Mouse (Mus musculus): Measurements from ENCODE around the gene Hcrtr1. TPM values are rescaled to one million over a fixed set of nuclear protein-coding genes. Genes with fewer than 3 reads are reported as not detected.
A peak's percentile ranks its signal among the peaks of the same experiment; 100 is the strongest.

The Hcrtr1 gene
- polyA plus RNA-seq, 1 experiment from 2014 or later, result 6.6 TPM

GRCm38 (mm10) chr4:130112732-130113131, 26.4 kb downstream of the Hcrtr1 start:
- no peaks in the 10 kb centered on the region for H3K9me3 ChIP-seq (replicated peaks; ENCODE audit: control insufficient read depth, low read length, poor library complexity, severe bottlenecking)
- no peak overlapping the region for H3K4me3 ChIP-seq (ENCODE audit: low read depth, low read length)
- 96% methylated on average over 1 of the region's 1 CpGs for WGBS
- H3K9ac ChIP-seq (ENCODE audit: low read depth, low read length), result no peak overlapping the region
- no peak overlapping the region for H3K27ac ChIP-seq (ENCODE audit: low read length)
- peaks cover 8% of the 10 kb centered on the region for H3K4me1 ChIP-seq (ENCODE audit: control insufficient read depth, insufficient read depth, low read length)
- no peak overlapping the region for H3K4me2 ChIP-seq (ENCODE audit: low read length)
- H3K36me3 ChIP-seq (ENCODE audit: control insufficient read depth, insufficient read depth, low read length), result 0 out of 2 replicates have a peak, but pooled peaks cover 2% of the 10 kb centered on the region
- ATAC-seq, result no peak
- H3K27me3 ChIP-seq (ENCODE audit: control insufficient read depth, insufficient read depth, low read depth, low read length), result no peaks in the 10 kb centered on the region

DNA sequence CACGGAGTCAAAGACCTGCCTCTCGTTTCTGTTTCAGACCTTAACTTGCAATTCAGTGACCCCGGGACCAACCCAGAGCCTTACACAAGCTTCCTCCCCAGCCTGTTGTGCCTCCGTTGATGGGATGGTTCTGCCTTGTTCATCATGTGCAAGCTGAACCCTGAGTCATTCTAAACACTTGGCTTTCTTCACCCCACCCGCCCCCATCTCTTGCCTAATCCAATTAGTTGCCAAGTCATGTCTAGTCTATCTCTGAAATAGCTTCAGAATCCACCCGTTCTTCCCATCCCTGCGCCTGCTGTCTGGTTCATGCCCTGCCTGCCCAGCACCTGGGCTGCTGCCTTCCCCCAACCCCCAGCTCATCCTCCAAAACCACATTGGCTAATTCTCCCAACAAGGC, 26.9 kb downstream of the Hcrtr1 start:
- Histone ChIP-seq H3K9me3 (replicated peaks; ENCODE audit: control insufficient read depth, low read length, poor library complexity, severe bottlenecking) (no peaks in the 10 kb centered on the region), H3K36me3 (ENCODE audit: control insufficient read depth, insufficient read depth, low read length) (0 out of 2 replicates have a peak, but pooled peaks cover 2% of the 10 kb centered on the region), H3K4me1 (ENCODE audit: control insufficient read depth, insufficient read depth, low read length) (peaks cover 8% of the 10 kb centered on the region), H3K27ac (ENCODE audit: low read length) (no peak overlapping the region), H3K4me3 (ENCODE audit: low read depth, low read length) (no peak overlapping the region), H3K27me3 (ENCODE audit: control insufficient read depth, insufficient read depth, low read depth, low read length) (no peaks in the 10 kb centered on the region), H3K4me2 (ENCODE audit: low read length) (no peak overlapping the region), H3K9ac (ENCODE audit: low read depth, low read length) (no peak overlapping the region)
- WGBS, result 81% methylated on average over 7 of the region's 7 CpGs
- ATAC-seq, result no peak

GRCm38 (mm10) chr4:130110091-130110490, 29.1 kb downstream of the Hcrtr1 start:
- Histone ChIP-seq H3K27me3 (ENCODE audit: control insufficient read depth, insufficient read depth, low read depth, low read length) (no peaks in the 10 kb centered on the region), H3K4me2 (ENCODE audit: low read length) (no peak overlapping the region), H3K36me3 (ENCODE audit: control insufficient read depth, insufficient read depth, low read length) (0 out of 2 replicates have a peak, but pooled peaks cover 2% of the 10 kb centered on the region), H3K4me1 (ENCODE audit: control insufficient read depth, insufficient read depth, low read length) (peaks cover 11% of the 10 kb centered on the region), H3K9ac (ENCODE audit: low read depth, low read length) (no peak overlapping the region), H3K4me3 (ENCODE audit: low read depth, low read length) (no peak overlapping the region), H3K27ac (ENCODE audit: low read length) (no peak overlapping the region), H3K9me3 (replicated peaks; ENCODE audit: control insufficient read depth, low read length, poor library complexity, severe bottlenecking) (no peaks in the 10 kb centered on the region)
- WGBS, result 90% methylated on average over 7 of the region's 7 CpGs
- no peak for ATAC-seq

- no peak overlapping the region for H3K4me3 ChIP-seq (ENCODE audit: low read depth, low read length)
- H3K9me3 ChIP-seq (replicated peaks; ENCODE audit: control insufficient read depth, low read length, poor library complexity, severe bottlenecking), result no peaks in the 10 kb centered on the region
- H3K27me3 ChIP-seq (ENCODE audit: control insufficient read depth, insufficient read depth, low read depth, low read length), result no peaks in the 10 kb centered on the region
- no peak for ATAC-seq
- WGBS, result 94% methylated on average over 9 of the region's 9 CpGs
- H3K36me3 ChIP-seq (ENCODE audit: control insufficient read depth, insufficient read depth, low read length), result 0 out of 2 replicates have a peak, but pooled peaks cover 2% of the 10 kb centered on the region
- no peak overlapping the region for H3K9ac ChIP-seq (ENCODE audit: low read depth, low read length)
- H3K4me2 ChIP-seq (ENCODE audit: low read length), result no peak overlapping the region
- peaks cover 11% of the 10 kb centered on the region for H3K4me1 ChIP-seq (ENCODE audit: control insufficient read depth, insufficient read depth, low read length)
- no peak overlapping the region for H3K27ac ChIP-seq (ENCODE audit: low read length)
Observed at GRCm38 (mm10) chr4:130109666-130110065, 29.5 kb downstream of the Hcrtr1 start.

DNA sequence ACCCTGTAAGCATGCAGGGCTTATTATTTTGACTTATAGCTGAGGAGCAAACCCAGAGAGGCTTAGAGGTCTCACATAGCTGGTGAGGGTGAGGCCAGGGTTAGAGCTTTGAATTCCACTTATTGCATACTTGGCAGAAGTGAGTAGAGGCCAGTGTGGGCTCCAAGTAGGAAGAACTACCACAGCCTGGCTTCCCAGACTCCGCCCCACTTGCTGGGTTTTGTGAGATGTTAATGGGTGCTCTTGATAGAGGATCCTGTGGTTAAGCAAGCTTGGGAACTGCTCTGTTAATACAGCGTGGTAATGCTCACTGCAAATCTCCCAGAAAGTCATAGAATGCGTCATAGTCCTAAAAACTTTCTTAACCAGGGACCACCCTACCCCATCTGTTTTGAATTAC, 30.2 kb downstream of the Hcrtr1 start:
- Histone ChIP-seq H3K27ac (ENCODE audit: low read length) (no peak overlapping the region), H3K27me3 (ENCODE audit: control insufficient read depth, insufficient read depth, low read depth, low read length) (no peaks in the 10 kb centered on the region), H3K4me1 (ENCODE audit: control insufficient read depth, insufficient read depth, low read length) (peaks cover 11% of the 10 kb centered on the region), H3K4me2 (ENCODE audit: low read length) (no peak overlapping the region), H3K9me3 (replicated peaks; ENCODE audit: control insufficient read depth, low read length, poor library complexity, severe bottlenecking) (no peaks in the 10 kb centered on the region), H3K9ac (ENCODE audit: low read depth, low read length) (no peak overlapping the region), H3K36me3 (ENCODE audit: control insufficient read depth, insufficient read depth, low read length) (0 out of 2 replicates have a peak, but pooled peaks cover 2% of the 10 kb centered on the region), H3K4me3 (ENCODE audit: low read depth, low read length) (no peak overlapping the region)
- ATAC-seq, result no peak
- WGBS, result 89% methylated on average over 3 of the region's 3 CpGs

DNA sequence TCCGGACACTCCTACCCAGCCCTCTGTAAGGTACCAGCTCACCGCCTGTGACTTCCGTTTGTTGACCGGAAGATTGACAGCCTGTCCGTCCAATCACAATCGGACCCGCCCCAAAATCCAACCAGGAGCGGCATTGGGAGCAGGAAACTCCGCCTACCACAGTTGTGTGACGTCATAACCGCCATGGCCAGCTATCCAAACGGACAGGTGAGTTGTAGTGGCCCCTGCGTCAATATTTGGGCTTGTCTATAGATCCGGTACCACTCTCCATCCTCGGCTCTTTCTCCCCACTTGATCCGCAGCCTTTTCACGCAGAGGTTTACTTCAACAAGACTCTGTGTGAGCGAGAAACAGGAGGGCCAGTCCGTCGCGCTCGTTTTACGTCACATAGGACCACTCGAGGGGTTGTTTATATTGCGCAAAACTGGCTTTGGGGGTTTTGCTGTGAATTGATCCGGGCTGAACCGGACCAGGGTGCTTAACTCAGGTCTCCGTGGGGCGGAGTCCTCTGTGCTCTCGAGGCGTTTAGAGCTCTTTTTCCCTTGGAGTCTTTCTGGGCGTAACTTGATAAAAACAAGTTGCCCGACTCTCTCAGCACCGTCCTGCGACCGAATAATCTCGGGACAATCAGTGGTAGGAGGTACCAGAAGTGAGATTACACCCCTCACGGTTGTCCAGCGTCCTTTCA, 31.6 kb downstream of the Hcrtr1 start:
- H3K36me3 ChIP-seq (ENCODE audit: control insufficient read depth, insufficient read depth, low read length), result no peaks in the 10 kb centered on the region
- H3K27me3 ChIP-seq (ENCODE audit: control insufficient read depth, insufficient read depth, low read depth, low read length), result no peaks in the 10 kb centered on the region
- peak overlapping the region; percentile 67 for H3K4me3 ChIP-seq (ENCODE audit: low read depth, low read length)
- WGBS, result under 1% methylated on average over 39 of the region's 39 CpGs
- no peaks in the 10 kb centered on the region for H3K9me3 ChIP-seq (replicated peaks; ENCODE audit: control insufficient read depth, low read length, poor library complexity, severe bottlenecking)
- peak overlapping the region; percentile 68 for H3K9ac ChIP-seq (ENCODE audit: low read depth, low read length)
- H3K27ac ChIP-seq (ENCODE audit: low read length), result peak overlapping the region; percentile 74
- H3K4me1 ChIP-seq (ENCODE audit: control insufficient read depth, insufficient read depth, low read length), result peaks cover 11% of the 10 kb centered on the region
- peak; percentile 98 for ATAC-seq
- peak overlapping the region; percentile 60 for H3K4me2 ChIP-seq (ENCODE audit: low read length)

DNA sequence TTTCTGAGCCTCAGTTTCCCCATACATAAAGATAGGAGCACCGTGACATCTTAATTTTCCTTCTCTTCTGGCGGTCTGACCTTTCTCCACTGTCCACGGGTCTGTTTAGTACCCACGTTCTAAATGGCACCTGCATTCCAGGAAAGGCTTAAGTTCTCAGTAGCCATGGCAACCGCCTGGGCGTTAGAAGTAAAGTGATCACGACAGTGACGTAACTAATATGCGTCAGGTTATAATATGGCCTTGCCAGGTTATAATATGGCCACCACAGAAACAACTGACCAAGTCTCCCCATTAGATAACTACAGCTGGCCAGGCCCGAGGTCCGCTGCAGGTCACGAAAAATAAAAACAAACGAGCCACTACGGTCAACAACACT, 32.1 kb downstream of the Hcrtr1 start:
- Histone ChIP-seq H3K36me3 (ENCODE audit: control insufficient read depth, insufficient read depth, low read length) (no peaks in the 10 kb centered on the region), H3K4me2 (ENCODE audit: low read length) (peak overlapping the region; percentile 38), H3K27me3 (ENCODE audit: control insufficient read depth, insufficient read depth, low read depth, low read length) (no peaks in the 10 kb centered on the region), H3K4me3 (ENCODE audit: low read depth, low read length) (peak overlapping the region; percentile 67), H3K4me1 (ENCODE audit: control insufficient read depth, insufficient read depth, low read length) (peaks cover 11% of the 10 kb centered on the region), H3K9me3 (replicated peaks; ENCODE audit: control insufficient read depth, low read length, poor library complexity, severe bottlenecking) (no peaks in the 10 kb centered on the region), H3K9ac (ENCODE audit: low read depth, low read length) (peak overlapping the region; percentile 68; the same call in 1 of the 2 replicates), H3K27ac (ENCODE audit: low read length) (peak overlapping the region; percentile 74)
- peak; percentile 83 for ATAC-seq
- 12% methylated on average over 14 of the region's 14 CpGs for WGBS

- Histone ChIP-seq H3K9ac (ENCODE audit: low read depth, low read length) (no peak overlapping the region), H3K4me1 (ENCODE audit: control insufficient read depth, insufficient read depth, low read length) (peaks cover 11% of the 10 kb centered on the region), H3K36me3 (ENCODE audit: control insufficient read depth, insufficient read depth, low read length) (no peaks in the 10 kb centered on the region), H3K4me3 (ENCODE audit: low read depth, low read length) (no peak overlapping the region), H3K27ac (ENCODE audit: low read length) (no peak overlapping the region), H3K9me3 (replicated peaks; ENCODE audit: control insufficient read depth, low read length, poor library complexity, severe bottlenecking) (no peaks in the 10 kb centered on the region), H3K4me2 (ENCODE audit: low read length) (no peak overlapping the region), H3K27me3 (ENCODE audit: control insufficient read depth, insufficient read depth, low read depth, low read length) (no peaks in the 10 kb centered on the region)
- no peak for ATAC-seq
- WGBS, result 83% methylated on average over 4 of the region's 4 CpGs
Observed at GRCm38 (mm10) chr4:130104584-130104983, 34.6 kb downstream of the Hcrtr1 start.

GRCm38 (mm10) chr4:130103632-130104031, 35.5 kb downstream of the Hcrtr1 start:
- WGBS, result 78% methylated on average over 12 of the region's 12 CpGs
- no peaks in the 10 kb centered on the region for H3K27me3 ChIP-seq (ENCODE audit: control insufficient read depth, insufficient read depth, low read depth, low read length)
- no peak overlapping the region for H3K27ac ChIP-seq (ENCODE audit: low read length)
- peaks cover 9% of the 10 kb centered on the region for H3K4me1 ChIP-seq (ENCODE audit: control insufficient read depth, insufficient read depth, low read length)
- no peak overlapping the region for H3K9ac ChIP-seq (ENCODE audit: low read depth, low read length)
- H3K4me2 ChIP-seq (ENCODE audit: low read length), result no peak overlapping the region
- no peak overlapping the region for H3K4me3 ChIP-seq (ENCODE audit: low read depth, low read length)
- no peaks in the 10 kb centered on the region for H3K9me3 ChIP-seq (replicated peaks; ENCODE audit: control insufficient read depth, low read length, poor library complexity, severe bottlenecking)
- no peaks in the 10 kb centered on the region for H3K36me3 ChIP-seq (ENCODE audit: control insufficient read depth, insufficient read depth, low read length)
- no peak for ATAC-seq
